Mouse (Mus musculus): ENCODE results near the gene Lamtor5. TPM values are rescaled to one million over a fixed set of nuclear protein-coding genes. Genes with fewer than 3 reads are reported as not detected.

The Lamtor5 gene
- total RNA-seq (2023) = 37.3 TPM

DNA sequence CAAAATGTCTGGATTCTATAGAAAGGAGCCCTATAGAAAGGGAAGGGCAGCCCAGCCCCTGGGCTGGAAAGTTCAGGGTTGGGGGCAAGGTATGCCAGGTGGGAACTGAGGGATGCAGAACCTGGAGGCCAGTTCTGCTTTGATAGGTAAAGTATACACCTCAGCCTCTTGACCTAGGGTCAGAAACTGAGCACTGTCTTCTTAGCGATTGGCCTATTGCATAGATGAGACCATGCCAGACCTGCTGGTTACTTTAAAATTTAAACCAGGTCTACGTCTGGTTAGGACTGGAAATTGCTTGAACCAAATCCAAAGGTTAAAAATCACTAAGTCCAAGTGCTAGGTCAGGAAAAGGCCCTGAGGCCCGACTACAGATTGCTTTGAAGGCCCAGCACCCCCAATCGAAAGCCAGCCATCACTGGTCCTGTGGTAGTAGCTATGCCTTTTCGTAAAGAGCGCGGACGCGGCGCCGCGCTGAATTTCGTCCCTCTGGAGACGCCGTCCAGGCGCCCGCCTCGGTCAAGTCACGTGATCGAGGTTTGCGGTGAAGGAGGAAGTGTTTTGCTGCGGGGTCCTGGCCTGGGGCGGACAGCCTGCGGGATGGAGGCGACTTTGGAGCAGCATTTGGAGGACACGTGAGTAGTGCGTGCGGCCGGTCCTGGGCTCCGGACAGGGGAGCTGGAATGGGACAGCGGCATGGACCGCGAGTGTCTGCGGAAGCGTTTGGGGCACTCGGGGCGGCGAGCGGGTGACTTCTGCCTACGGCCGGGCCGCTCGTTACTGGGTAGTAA is at the start of gene Lamtor5:
TSS of gene Lamtor5 (plus strand) at position 380 of the 791 bp plus-strand sequence.

DNA sequence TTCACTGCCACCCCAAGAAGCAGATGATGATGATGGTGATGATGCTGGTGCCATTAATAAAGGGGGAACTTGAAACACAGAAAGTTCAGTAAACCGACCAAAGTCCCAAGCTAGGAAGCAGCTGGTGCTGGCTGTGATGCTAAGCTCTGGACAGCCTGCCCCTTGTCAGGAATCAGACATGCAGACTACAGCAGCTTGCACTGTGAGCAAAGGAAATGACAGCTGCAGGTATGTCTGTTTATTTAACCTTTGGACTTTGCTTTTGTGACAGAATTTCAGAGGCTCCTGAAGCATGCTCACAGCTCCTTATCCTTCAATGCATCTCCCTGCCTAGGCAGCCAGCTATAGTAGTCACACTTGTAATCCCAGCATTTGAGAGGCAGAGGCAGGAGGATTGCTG is 48.1 kb upstream of the Lamtor5 start, which contains the start of gene A630076J17Rik:
TSS of gene A630076J17Rik (plus strand) at position 88 of the 400 bp plus-strand sequence.

DNA sequence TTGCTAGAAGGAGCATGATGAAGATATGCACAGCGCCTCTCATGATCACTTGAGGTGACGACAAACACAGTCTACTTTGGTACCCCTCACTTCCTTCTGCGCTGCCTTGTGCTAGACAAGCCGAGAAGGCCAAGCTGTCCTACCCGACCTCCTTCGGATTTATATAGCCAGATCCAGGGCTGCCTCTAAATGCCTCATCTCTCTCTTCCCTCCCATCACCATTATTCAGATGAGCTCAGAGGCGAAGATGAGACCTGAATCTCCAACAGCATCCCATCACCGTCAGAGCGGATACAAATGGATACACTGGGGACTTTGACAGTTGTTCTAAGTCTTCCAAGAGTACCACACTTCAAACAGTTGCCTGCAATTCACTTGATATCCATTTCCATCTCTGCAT is 39.1 kb upstream of the Lamtor5 start, which contains the start of gene Prok1:
TSS of gene Prok1 (minus strand) at position 101 of the 400 bp plus-strand sequence.

DNA sequence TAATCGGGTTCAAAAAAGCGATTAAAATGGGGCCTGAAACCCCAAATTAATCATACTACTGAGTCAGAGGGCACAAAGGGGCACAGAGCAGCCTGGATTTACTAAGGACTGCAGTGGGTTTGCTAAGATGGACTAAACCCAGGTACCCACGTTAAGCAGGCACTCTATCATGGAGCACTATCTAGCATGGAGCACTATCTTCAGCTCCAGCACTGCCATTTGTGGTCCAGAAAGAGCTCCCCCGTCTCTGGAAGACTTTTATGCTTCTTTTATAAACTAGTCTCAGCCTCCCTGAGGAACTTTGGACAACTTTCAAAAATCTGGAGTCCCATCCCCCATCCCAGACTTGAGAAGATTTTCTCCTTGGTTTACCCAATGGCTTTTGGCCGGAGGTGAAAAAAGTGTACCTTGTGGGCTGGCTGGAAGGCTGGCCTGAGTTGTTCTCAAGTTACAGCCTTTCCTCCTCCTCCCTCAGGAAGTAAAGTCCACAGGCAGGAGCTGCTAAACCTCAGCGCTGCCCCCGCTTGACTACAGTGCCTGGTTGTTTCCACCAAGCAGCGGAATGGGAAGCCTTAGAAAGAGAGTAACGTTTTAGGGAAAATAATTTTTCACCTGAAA is 12.2 kb downstream of the Lamtor5 start, which contains the start of gene Slc16a4:
TSS of gene Slc16a4 (plus strand) at position 467 of the 618 bp plus-strand sequence.

Other genes starting within 250 kb of the Lamtor5 start
- gene Kcna3, start 242.7 kb upstream of the Lamtor5 start, total RNA-seq (2023) = 34.1 TPM
- gene Kcna2, start 177.7 kb upstream of the Lamtor5 start, total RNA-seq (2023) = 1.1 TPM
- not detected for gene Kcna10, start 95.8 kb upstream of the Lamtor5 start, total RNA-seq (2023)
- not detected for gene Cym, start 57.1 kb upstream of the Lamtor5 start, total RNA-seq (2023)
- not detected for gene A630076J17Rik, start 48.2 kb upstream of the Lamtor5 start, total RNA-seq (2023)
- not detected for gene Prok1, start 39.2 kb upstream of the Lamtor5 start, total RNA-seq (2023)
- 0.82 TPM for gene Slc16a4, start 12.4 kb downstream of the Lamtor5 start, total RNA-seq (2023)
- gene Rbm15, start 54.8 kb downstream of the Lamtor5 start, total RNA-seq (2023) = 49.9 TPM
- not detected for gene Kcnc4, start 180.7 kb downstream of the Lamtor5 start, total RNA-seq (2023)
- not detected for gene Slc6a17, start 239.2 kb downstream of the Lamtor5 start, total RNA-seq (2023)

Measured in CD4-positive naive resting alpha-beta T cell, adult 76 days (primary cell).